Mouse (Mus musculus) C2C12 (cell line): ENCODE measurements at regions not wholly inside any gene's neighbourhood (a gene's known extent, or its start where the extent isn't known, plus 50 kb on each side); places are given as distances from the start of the nearest gene placed in this dataset.

Experiments used
- CTCF ChIP-seq: IDR thresholded peaks from one replicate; pipeline ENCODE4 v1.5.1; 2011; ENCODE audit not compliant: control insufficient read depth, insufficient read depth, insufficient read length
- FOSL1 ChIP-seq: IDR thresholded peaks from one replicate; pipeline ENCODE4 v1.8.0; 2011; ENCODE audit warnings: mild to moderate bottlenecking, low read length; ENCODE audit not compliant: poor library complexity, insufficient read depth, severe bottlenecking
- MAX ChIP-seq: IDR thresholded peaks from one replicate; pipeline ENCODE4 v1.6.1; 2011; ENCODE audit warnings: mild to moderate bottlenecking, control low read depth

DNA sequence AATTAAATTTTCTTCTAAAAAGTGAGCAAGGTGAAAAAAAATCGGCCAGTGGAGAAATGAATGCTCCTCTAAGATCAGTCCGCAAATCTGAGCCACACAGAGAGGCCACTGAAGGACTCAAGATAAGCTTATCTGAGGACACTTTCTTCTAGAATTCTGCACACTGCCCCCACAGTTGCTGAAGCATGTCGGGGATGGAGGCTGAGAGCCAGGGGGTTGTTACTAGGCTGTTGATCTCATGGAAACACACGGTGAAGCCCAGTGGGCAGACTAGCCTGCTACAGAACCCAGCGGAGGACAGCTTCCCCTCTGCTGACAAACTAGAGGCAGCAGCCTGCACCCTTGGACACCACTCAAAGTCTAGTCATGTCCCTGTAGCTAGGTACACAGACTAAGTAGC, 81.6 kb upstream of the 1700020N01Rik start:
- no peak for TF ChIP-seq CTCF
- no peak for TF ChIP-seq FOSL1
- TF ChIP-seq MAX, result no peak
